Mouse (Mus musculus) frontal cortex, postnatal 14 days (tissue): ENCODE measurements around the gene Lrp4.
"Not testable (repeated sequence)": the region's sequence is repeated elsewhere in the genome, so short reads cannot be mapped to it uniquely, and the experiment has no call there.

Experiments
- DNase-seq, 2 experiments: peaks; one replicate each; pipeline ENCODE4 v3.0.0; 2022; ENCODE audit warnings: low spot score in 2 of 2

Gene Lrp4

GRCm38 (mm10) chr2:91484698-91485097, 27.4 kb downstream of the Lrp4 start:
- no peak for DNase-seq

GRCm38 (mm10) chr2:91485256-91485655, 27.9 kb downstream of the Lrp4 start:
- DNase-seq: no peak

- DNase-seq: not testable (repeated sequence)
Observed at GRCm38 (mm10) chr2:91487295-91487694, 30.0 kb downstream of the Lrp4 start.

GRCm38 (mm10) chr2:91492071-91492635, 34.8 kb downstream of the Lrp4 start:
- DNase-seq: no peak

- DNase-seq: no peak
Observed at GRCm38 (mm10) chr2:91493981-91494380, 36.7 kb downstream of the Lrp4 start.

GRCm38 (mm10) chr2:91498093-91498719, 40.9 kb downstream of the Lrp4 start:
- no peak for DNase-seq

GRCm38 (mm10) chr2:91508076-91508475, 50.8 kb downstream of the Lrp4 start:
- no peak for DNase-seq

GRCm38 (mm10) chr2:91517186-91517585, 59.9 kb downstream of the Lrp4 start:
- DNase-seq: no peak

GRCm38 (mm10) chr2:91526294-91527146, 69.2 kb downstream of the Lrp4 start, which contains the start of gene Ckap5:
Ckap5 (plus strand) TSS chr2:91526762.
- DNase-seq: peak; percentile 88 to 91

- peak in 1 of 2 experiments; percentile 14 for DNase-seq
Observed at GRCm38 (mm10) chr2:91527147-91527486, 69.8 kb downstream of the Lrp4 start.

GRCm38 (mm10) chr2:91537588-91538205, 80.4 kb downstream of the Lrp4 start:
- peak; percentile 44 to 46 for DNase-seq
